Mouse (Mus musculus): ENCODE results near the gene Tigd3. TPM values are rescaled to one million over a fixed set of nuclear protein-coding genes. Genes with fewer than 3 reads are reported as not detected.
A peak's percentile ranks its signal among the peaks of the same experiment; 100 is the strongest.
"Not testable (repeated sequence)": the region's sequence is repeated elsewhere in the genome, so short reads cannot be mapped to it uniquely, and the experiment has no call there.

The Tigd3 gene
- polyA plus RNA-seq, 1 experiment from 2014 or later, result 3.1 TPM

DNA sequence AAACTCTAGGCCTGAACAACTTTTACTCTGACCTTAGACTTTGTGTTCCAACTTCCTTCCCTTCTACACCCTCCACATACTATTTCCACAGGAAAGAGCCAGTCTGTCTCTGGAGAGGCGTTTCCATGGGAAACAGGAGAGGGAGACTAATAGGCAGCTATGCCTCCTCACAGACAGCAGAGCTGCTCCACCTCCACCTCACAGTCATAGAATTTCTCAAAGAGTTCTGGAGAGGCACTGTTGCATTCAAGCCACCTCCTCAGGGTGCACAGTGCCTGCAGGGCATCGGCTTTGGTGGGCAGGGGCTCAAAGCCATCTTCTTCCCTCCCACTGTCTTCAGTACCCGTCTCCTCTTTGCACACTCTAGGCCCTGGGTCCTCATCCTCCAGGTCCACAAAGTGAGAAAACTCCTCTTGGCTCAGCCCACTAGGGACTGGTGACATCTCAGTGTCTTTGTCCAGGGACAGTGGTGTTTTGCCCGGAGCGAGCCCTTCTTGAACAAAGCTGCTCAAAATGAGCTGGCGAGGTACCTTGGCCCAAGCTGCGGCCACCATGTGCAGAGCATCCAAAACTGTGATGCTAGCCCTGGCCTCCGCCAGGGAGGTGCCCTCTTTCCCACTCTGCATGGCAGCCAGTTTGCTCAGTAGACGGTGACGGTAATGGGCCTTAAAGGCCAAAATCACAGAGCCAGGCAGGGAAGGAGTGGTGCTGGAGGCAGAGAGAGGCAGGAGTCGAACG is 2.3 kb downstream of the Tigd3 start:
- H3K9me3 ChIP-seq (ENCODE audit: control insufficient read depth, low read depth, low read length), result no peaks in the 10 kb centered on the region
- H3K4me1 ChIP-seq (ENCODE audit: control insufficient read depth, insufficient read depth, low read length), result peaks cover 4% of the 10 kb centered on the region; the same call in 1 of the 2 replicates
- H3K9ac ChIP-seq (replicated peaks; ENCODE audit: low read depth, low read length), result no peak overlapping the region
- peaks cover 12% of the 10 kb centered on the region for H3K36me3 ChIP-seq (ENCODE audit: control insufficient read depth, insufficient read depth, low read length)
- H3K27me3 ChIP-seq (ENCODE audit: control insufficient read depth, insufficient read depth, low read length), result no peaks in the 10 kb centered on the region
- WGBS, result 91% methylated on average over 12 of the region's 12 CpGs
- H3K4me3 ChIP-seq (ENCODE audit: low read depth, low read length), result no peak overlapping the region
- no peak overlapping the region for H3K4me2 ChIP-seq (replicated peaks; ENCODE audit: low read depth, low read length)
- no peak overlapping the region for H3K27ac ChIP-seq (ENCODE audit: low read length)
- no peak for ATAC-seq (ENCODE audit: insufficient number of reproducible peaks, insufficient read depth, low FRiP score, low read depth)

GRCm38 (mm10) chr19:5889211-5889610 is 4.7 kb downstream of the Tigd3 start:
- no peaks in the 10 kb centered on the region for H3K27me3 ChIP-seq (ENCODE audit: control insufficient read depth, insufficient read depth, low read length)
- ATAC-seq (ENCODE audit: insufficient number of reproducible peaks, insufficient read depth, low FRiP score, low read depth), result no peak
- H3K9me3 ChIP-seq (ENCODE audit: control insufficient read depth, low read depth, low read length), result no peaks in the 10 kb centered on the region
- H3K4me2 ChIP-seq (replicated peaks; ENCODE audit: low read depth, low read length), result no peak overlapping the region
- H3K36me3 ChIP-seq (ENCODE audit: control insufficient read depth, insufficient read depth, low read length), result peaks cover 3% of the 10 kb centered on the region; the same call in 1 of the 2 replicates
- no peak overlapping the region for H3K9ac ChIP-seq (replicated peaks; ENCODE audit: low read depth, low read length)
- no peak overlapping the region for H3K27ac ChIP-seq (ENCODE audit: low read length)
- H3K4me3 ChIP-seq (ENCODE audit: low read depth, low read length), result no peak overlapping the region
- 31% methylated on average over 4 of the region's 4 CpGs for WGBS
- peaks cover 4% of the 10 kb centered on the region; the same call in 1 of the 2 replicates for H3K4me1 ChIP-seq (ENCODE audit: control insufficient read depth, insufficient read depth, low read length)

DNA sequence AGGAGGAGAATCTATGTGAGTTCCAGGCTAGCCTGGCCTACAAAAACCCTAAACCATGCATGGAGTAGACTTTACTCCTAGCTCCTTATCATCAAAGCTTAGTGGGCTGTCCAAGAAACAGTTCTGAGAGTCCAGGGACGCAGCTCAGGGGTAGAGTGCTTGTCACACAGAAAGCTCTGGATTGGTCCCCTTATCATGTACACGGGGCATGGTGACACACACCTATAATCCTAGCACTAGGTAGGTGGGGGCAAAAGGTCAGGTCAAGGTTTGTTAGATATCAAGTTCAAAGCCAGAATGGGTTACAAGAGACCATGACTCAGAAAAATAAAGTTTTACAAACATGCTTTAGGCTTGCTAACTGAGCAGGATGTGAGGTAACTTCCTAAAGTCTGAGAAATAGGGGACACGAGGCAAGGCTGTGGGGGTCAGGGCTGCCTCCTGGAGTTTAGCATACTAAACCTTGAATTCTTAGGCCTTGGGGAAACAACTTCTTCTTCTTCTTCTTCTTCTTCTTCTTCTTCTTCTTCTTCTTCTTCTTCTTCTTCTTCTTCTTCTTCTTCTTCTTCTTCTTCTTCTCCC is 6.6 kb downstream of the Tigd3 start:
- no peaks in the 10 kb centered on the region for H3K36me3 ChIP-seq (ENCODE audit: control insufficient read depth, insufficient read depth, low read length)
- H3K27me3 ChIP-seq (ENCODE audit: control insufficient read depth, insufficient read depth, low read length), result no peaks in the 10 kb centered on the region
- 83% methylated on average over 3 of the region's 3 CpGs for whole genome bisulfite sequencing
- no peak overlapping the region for H3K4me3 ChIP-seq (ENCODE audit: low read depth, low read length)
- no peak overlapping the region for H3K9ac ChIP-seq (replicated peaks; ENCODE audit: low read depth, low read length)
- no peak overlapping the region for H3K27ac ChIP-seq (ENCODE audit: low read length)
- no peaks in the 10 kb centered on the region for H3K4me1 ChIP-seq (ENCODE audit: control insufficient read depth, insufficient read depth, low read length)
- no peaks in the 10 kb centered on the region for H3K9me3 ChIP-seq (ENCODE audit: control insufficient read depth, low read depth, low read length)
- H3K4me2 ChIP-seq (replicated peaks; ENCODE audit: low read depth, low read length), result no peak overlapping the region
- no peak for ATAC-seq (ENCODE audit: insufficient number of reproducible peaks, insufficient read depth, low FRiP score, low read depth)

- 59% methylated on average over 4 of the region's 4 CpGs for WGBS
- Histone ChIP-seq H3K36me3 (ENCODE audit: control insufficient read depth, insufficient read depth, low read length) (no peaks in the 10 kb centered on the region), H3K4me3 (ENCODE audit: low read depth, low read length) (no peak overlapping the region), H3K9ac (replicated peaks; ENCODE audit: low read depth, low read length) (no peak overlapping the region), H3K4me2 (replicated peaks; ENCODE audit: low read depth, low read length) (no peak overlapping the region), H3K27ac (ENCODE audit: low read length) (no peak overlapping the region), H3K4me1 (ENCODE audit: control insufficient read depth, insufficient read depth, low read length) (no peaks in the 10 kb centered on the region), H3K9me3 (ENCODE audit: control insufficient read depth, low read depth, low read length) (no peaks in the 10 kb centered on the region), H3K27me3 (ENCODE audit: control insufficient read depth, insufficient read depth, low read length) (no peaks in the 10 kb centered on the region)
- no peak for ATAC-seq (ENCODE audit: insufficient number of reproducible peaks, insufficient read depth, low FRiP score, low read depth)
These were observed 8.1 kb downstream of the Tigd3 start for GRCm38 (mm10) chr19:5885838-5886237.

GRCm38 (mm10) chr19:5883935-5884334 is 10.0 kb downstream of the Tigd3 start:
- no peaks in the 10 kb centered on the region for H3K27me3 ChIP-seq (ENCODE audit: control insufficient read depth, insufficient read depth, low read length)
- H3K27ac ChIP-seq (ENCODE audit: low read length), result no peak overlapping the region
- no peak overlapping the region for H3K4me2 ChIP-seq (replicated peaks; ENCODE audit: low read depth, low read length)
- no peaks in the 10 kb centered on the region for H3K36me3 ChIP-seq (ENCODE audit: control insufficient read depth, insufficient read depth, low read length)
- H3K4me1 ChIP-seq (ENCODE audit: control insufficient read depth, insufficient read depth, low read length), result no peaks in the 10 kb centered on the region
- peak; percentile 42; the same call in 1 of the 2 replicates for ATAC-seq (ENCODE audit: insufficient number of reproducible peaks, insufficient read depth, low FRiP score, low read depth)
- WGBS, result 42% methylated on average over 1 of the region's 1 CpGs
- H3K4me3 ChIP-seq (ENCODE audit: low read depth, low read length), result no peak overlapping the region
- H3K9ac ChIP-seq (replicated peaks; ENCODE audit: low read depth, low read length), result no peak overlapping the region
- H3K9me3 ChIP-seq (ENCODE audit: control insufficient read depth, low read depth, low read length), result no peaks in the 10 kb centered on the region

DNA sequence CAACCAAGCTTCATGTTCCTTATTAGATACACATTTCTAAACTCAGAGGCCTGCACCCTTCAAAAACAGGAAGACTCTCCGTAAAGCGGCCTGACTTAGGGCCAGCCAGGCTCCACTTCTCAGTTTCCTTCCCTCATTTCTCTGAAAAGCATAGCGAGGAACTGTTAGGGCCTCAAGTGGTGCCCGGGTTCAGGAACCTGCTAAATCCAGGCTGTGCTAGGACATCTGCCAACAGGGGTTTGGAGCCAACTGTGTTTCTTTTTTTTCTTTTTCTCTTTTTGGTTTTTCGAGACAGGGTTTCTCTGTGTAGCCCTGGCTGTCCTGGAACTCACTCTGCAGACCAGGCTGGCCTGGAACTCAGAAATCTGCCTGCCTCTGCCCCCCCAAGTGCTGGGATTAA is 11.9 kb downstream of the Tigd3 start:
- not testable (repeated sequence) for H3K9ac ChIP-seq (replicated peaks; ENCODE audit: low read depth, low read length); ATAC-seq (ENCODE audit: insufficient number of reproducible peaks, insufficient read depth, low FRiP score, low read depth); H3K27me3 ChIP-seq (ENCODE audit: control insufficient read depth, insufficient read depth, low read length); H3K4me2 ChIP-seq (replicated peaks; ENCODE audit: low read depth, low read length); H3K4me3 ChIP-seq (ENCODE audit: low read depth, low read length); H3K36me3 ChIP-seq (ENCODE audit: control insufficient read depth, insufficient read depth, low read length); H3K27ac ChIP-seq (ENCODE audit: low read length); H3K4me1 ChIP-seq (ENCODE audit: control insufficient read depth, insufficient read depth, low read length); H3K9me3 ChIP-seq (ENCODE audit: control insufficient read depth, low read depth, low read length)
- 80% methylated on average over 5 of the region's 5 CpGs for WGBS

DNA sequence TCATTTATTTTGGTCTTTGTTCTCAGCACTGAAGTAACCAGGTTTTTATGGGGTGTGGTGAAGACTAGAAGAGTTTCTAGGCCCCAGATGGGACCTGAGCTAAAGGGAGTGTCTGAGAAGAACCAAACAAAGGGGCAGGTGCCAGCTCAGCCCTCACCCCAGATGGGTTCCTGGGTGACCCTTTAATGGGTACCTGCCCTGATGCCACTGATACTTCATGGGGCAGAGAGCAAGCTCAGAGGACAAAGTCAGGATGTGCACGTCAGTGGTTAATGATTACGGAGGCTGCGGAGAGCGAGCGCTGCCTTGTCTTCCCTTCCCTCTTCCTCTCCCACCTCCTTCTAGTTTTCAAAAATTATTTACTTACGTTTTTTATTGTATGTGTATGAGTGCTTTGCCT is 12.8 kb downstream of the Tigd3 start:
- Histone ChIP-seq H3K27ac (ENCODE audit: low read length) (no peak overlapping the region), H3K4me1 (ENCODE audit: control insufficient read depth, insufficient read depth, low read length) (0 out of 2 replicates have a peak, but pooled peaks cover 2% of the 10 kb centered on the region), H3K36me3 (ENCODE audit: control insufficient read depth, insufficient read depth, low read length) (no peaks in the 10 kb centered on the region), H3K27me3 (ENCODE audit: control insufficient read depth, insufficient read depth, low read length) (no peaks in the 10 kb centered on the region), H3K9me3 (ENCODE audit: control insufficient read depth, low read depth, low read length) (no peaks in the 10 kb centered on the region), H3K9ac (replicated peaks; ENCODE audit: low read depth, low read length) (no peak overlapping the region), H3K4me3 (ENCODE audit: low read depth, low read length) (no peak overlapping the region), H3K4me2 (replicated peaks; ENCODE audit: low read depth, low read length) (no peak overlapping the region)
- 92% methylated on average over 6 of the region's 6 CpGs for WGBS
- ATAC-seq (ENCODE audit: insufficient number of reproducible peaks, insufficient read depth, low FRiP score, low read depth), result no peak

- no peak for ATAC-seq (ENCODE audit: insufficient number of reproducible peaks, insufficient read depth, low FRiP score, low read depth)
- no peak overlapping the region for H3K4me3 ChIP-seq (ENCODE audit: low read depth, low read length)
- H3K36me3 ChIP-seq (ENCODE audit: control insufficient read depth, insufficient read depth, low read length), result no peaks in the 10 kb centered on the region
- H3K27ac ChIP-seq (ENCODE audit: low read length), result no peak overlapping the region
- 96% methylated on average over 7 of the region's 7 CpGs for WGBS
- no peak overlapping the region for H3K4me2 ChIP-seq (replicated peaks; ENCODE audit: low read depth, low read length)
- no peak overlapping the region for H3K9ac ChIP-seq (replicated peaks; ENCODE audit: low read depth, low read length)
- no peaks in the 10 kb centered on the region for H3K27me3 ChIP-seq (ENCODE audit: control insufficient read depth, insufficient read depth, low read length)
- H3K9me3 ChIP-seq (ENCODE audit: control insufficient read depth, low read depth, low read length), result no peaks in the 10 kb centered on the region
- H3K4me1 ChIP-seq (ENCODE audit: control insufficient read depth, insufficient read depth, low read length), result 0 out of 2 replicates have a peak, but pooled peaks cover 2% of the 10 kb centered on the region
These were observed 14.2 kb downstream of the Tigd3 start for GRCm38 (mm10) chr19:5879735-5880134.
